Mouse (Mus musculus): Measurements from ENCODE around the gene Sh3bp2. TPM values are rescaled to one million over a fixed set of nuclear protein-coding genes. Genes with fewer than 3 reads are reported as not detected.
A peak's percentile ranks its signal among the peaks of the same experiment; 100 is the strongest.
"Not testable (repeated sequence)": the region's sequence is repeated elsewhere in the genome, so short reads cannot be mapped to it uniquely, and the experiment has no call there.

The Sh3bp2 gene
- total RNA-seq, 2 experiments from 2014 or later, result 4.2 to 10.2 TPM

DNA sequence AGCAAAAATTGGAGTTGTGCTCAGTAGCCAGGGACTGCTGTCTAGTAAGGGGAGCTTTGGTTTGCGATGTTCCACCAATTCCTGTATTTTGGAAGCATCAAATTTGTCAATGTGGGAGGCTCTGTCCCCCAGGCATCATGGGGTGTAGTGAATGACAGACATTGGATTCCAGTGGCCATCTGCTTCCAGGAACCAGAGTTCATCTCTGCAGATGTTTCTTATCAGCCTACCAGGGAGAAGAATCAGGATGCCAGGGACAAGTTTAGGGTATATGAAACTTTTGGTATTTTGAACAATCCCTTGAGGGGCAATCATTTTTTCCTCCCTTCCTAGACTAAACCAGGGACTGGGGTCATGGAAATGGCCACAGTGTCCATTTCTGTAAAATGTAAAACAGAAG, 38.2 kb downstream of the Sh3bp2 start:
- no peak for ATAC-seq (replicated peaks; ENCODE audit: low FRiP score, low TSS enrichment, poor library complexity, severe bottlenecking)

- ATAC-seq (replicated peaks; ENCODE audit: low FRiP score, low TSS enrichment, poor library complexity, severe bottlenecking), result peak; percentile 45; the same call in 1 of the 2 replicates
These were observed 38.7 kb downstream of the Sh3bp2 start for GRCm38 (mm10) chr5:34564291-34564690.

- ATAC-seq (replicated peaks; ENCODE audit: low FRiP score, low TSS enrichment, poor library complexity, severe bottlenecking), result peak; percentile 78
These were observed 40.1 kb downstream of the Sh3bp2 start for GRCm38 (mm10) chr5:34565545-34566283.

- no peak for ATAC-seq (replicated peaks; ENCODE audit: low FRiP score, low TSS enrichment, poor library complexity, severe bottlenecking)
These were observed 45.9 kb downstream of the Sh3bp2 start for GRCm38 (mm10) chr5:34571551-34571950.

GRCm38 (mm10) chr5:34572568-34572967, 46.9 kb downstream of the Sh3bp2 start:
- ATAC-seq (replicated peaks; ENCODE audit: low FRiP score, low TSS enrichment, poor library complexity, severe bottlenecking), result 0 out of 2 replicates have a peak, but pooled peaks have one; percentile 25

- ATAC-seq (replicated peaks; ENCODE audit: low FRiP score, low TSS enrichment, poor library complexity, severe bottlenecking), result peak; percentile 92
These were observed 47.9 kb downstream of the Sh3bp2 start, which contains the start of gene Add1 for GRCm38 (mm10) chr5:34573268-34574221. Add1 (plus strand) TSS chr5:34573664.

DNA sequence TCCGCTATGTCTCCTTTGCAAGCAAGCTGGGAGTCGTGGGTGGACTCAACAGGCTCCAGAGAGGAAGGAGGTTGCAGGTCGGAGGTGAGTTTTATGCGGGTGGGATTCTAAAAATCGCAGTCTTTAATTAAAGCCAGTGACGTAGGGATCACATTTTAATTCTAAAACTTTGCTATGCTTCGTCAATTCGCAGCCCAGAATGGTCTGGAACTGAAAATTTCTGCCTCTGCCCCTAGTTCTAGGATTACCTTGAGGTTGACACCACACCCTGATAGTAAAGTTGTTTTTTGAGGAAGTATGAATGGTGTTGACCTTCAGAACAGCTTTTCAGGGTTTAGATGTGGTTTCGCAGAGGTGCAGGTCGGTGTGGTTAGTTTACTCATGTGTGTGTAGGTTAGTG, 49.1 kb downstream of the Sh3bp2 start:
- no peak for ATAC-seq (replicated peaks; ENCODE audit: low FRiP score, low TSS enrichment, poor library complexity, severe bottlenecking)

DNA sequence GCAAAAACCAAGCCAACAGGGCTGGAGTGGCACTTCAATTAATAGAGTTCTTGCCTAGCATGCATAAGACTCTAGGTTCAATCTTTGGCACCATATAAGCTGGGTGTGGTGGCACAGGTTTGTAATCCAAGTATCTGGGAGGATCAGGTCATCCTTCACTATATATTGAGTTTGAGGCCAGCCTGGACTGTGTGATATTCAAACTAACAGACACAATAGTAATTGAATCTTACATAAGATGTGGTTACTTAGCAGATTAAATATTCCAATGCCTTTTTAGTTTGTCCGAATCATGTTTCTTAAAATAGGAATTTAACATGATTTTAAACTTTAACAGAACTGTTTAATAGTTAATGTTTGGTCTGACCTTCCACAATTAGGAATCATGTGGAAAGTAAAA, 50.6 kb downstream of the Sh3bp2 start:
- no peak for ATAC-seq (replicated peaks; ENCODE audit: low FRiP score, low TSS enrichment, poor library complexity, severe bottlenecking)

- ATAC-seq (replicated peaks; ENCODE audit: low FRiP score, low TSS enrichment, poor library complexity, severe bottlenecking), result no peak
These were observed 52.5 kb downstream of the Sh3bp2 start for GRCm38 (mm10) chr5:34578038-34578655.

- peak; percentile 62 for ATAC-seq (replicated peaks; ENCODE audit: low FRiP score, low TSS enrichment, poor library complexity, severe bottlenecking)
These were observed 53.7 kb downstream of the Sh3bp2 start for GRCm38 (mm10) chr5:34579377-34579776.

- ATAC-seq (replicated peaks; ENCODE audit: low FRiP score, low TSS enrichment, poor library complexity, severe bottlenecking), result peak; percentile 86
These were observed 56.2 kb downstream of the Sh3bp2 start for GRCm38 (mm10) chr5:34581671-34582313.

- peak; percentile 43; the same call in 1 of the 2 replicates for ATAC-seq (replicated peaks; ENCODE audit: low FRiP score, low TSS enrichment, poor library complexity, severe bottlenecking)
These were observed 56.7 kb downstream of the Sh3bp2 start for GRCm38 (mm10) chr5:34582314-34582675.

DNA sequence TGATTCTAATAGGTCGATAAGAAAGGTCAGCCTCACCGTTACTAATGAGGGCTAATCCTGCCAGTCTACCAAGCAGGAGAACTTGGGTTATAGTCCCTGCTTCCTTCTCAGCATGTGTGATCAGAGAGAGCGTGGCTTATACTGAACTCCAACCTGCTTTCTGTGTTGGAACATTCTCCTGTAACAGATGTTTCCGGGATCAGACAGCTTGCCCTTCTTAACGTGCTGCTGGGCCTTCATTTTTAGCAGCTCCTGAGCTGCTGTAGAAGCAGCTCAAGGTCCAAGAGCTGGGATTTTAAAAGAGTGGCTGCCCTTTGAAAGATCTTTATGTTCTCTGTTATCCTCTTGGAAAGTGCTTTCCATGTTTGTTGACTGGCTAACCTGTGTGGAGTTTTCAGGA, 59.6 kb downstream of the Sh3bp2 start:
- no peak for ATAC-seq (replicated peaks; ENCODE audit: low FRiP score, low TSS enrichment, poor library complexity, severe bottlenecking)

GRCm38 (mm10) chr5:34587881-34588280, 62.2 kb downstream of the Sh3bp2 start:
- ATAC-seq (replicated peaks; ENCODE audit: low FRiP score, low TSS enrichment, poor library complexity, severe bottlenecking), result no peak

GRCm38 (mm10) chr5:34590059-34590458, 64.4 kb downstream of the Sh3bp2 start:
- ATAC-seq (replicated peaks; ENCODE audit: low FRiP score, low TSS enrichment, poor library complexity, severe bottlenecking), result no peak

DNA sequence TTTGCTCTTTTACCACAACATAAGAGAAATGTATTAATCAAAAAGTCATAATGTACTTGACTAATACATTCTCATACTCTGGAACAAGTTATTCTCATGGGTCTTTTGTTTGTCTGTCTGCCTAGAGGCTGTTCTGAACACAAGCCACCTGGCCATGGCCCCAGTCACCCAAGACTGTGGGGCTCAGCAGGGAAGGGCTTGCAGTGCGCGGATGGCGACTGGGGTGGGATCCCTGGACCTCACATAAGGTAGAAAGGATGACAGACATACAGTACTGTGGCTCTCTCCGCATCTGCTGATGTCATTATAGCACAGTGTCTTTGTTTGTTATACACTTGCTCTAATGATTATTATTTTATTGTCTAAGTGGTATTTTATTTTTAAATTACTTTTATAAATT, 65.1 kb downstream of the Sh3bp2 start:
- ATAC-seq (replicated peaks; ENCODE audit: low FRiP score, low TSS enrichment, poor library complexity, severe bottlenecking), result no peak

DNA sequence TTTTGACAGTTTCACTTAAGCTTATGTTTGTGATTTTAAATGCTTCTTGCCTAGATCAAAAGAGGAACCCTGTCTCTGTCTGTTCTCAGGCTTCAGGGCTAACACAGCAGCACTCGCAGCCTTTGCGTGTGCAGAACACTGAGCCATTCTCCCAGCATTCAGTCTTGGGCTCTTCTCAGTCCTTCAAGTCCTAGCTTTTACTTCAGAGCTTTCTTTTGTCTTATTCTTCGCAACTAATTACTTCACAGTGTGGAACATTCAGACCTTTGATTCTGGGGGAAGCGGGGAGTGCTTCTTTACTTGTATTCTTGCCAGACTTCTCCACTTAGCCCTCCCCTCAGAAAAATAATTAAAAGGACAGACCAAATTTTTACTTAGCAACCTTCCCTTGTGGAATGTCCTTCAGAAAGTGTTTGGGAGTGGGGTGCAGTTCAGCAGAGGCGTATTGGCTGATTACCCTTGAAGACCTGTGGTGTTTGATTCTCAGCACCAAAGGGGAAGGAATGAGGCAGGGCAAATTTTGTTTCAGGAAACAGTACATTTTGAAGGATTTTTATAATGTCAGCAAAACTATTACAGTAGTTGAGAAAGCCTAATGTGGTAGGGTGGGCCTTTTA, 65.9 kb downstream of the Sh3bp2 start:
- ATAC-seq (replicated peaks; ENCODE audit: low FRiP score, low TSS enrichment, poor library complexity, severe bottlenecking), result no peak

GRCm38 (mm10) chr5:34592224-34592623, 66.6 kb downstream of the Sh3bp2 start:
- not testable (repeated sequence) for ATAC-seq (replicated peaks; ENCODE audit: low FRiP score, low TSS enrichment, poor library complexity, severe bottlenecking)

- no peak for ATAC-seq (replicated peaks; ENCODE audit: low FRiP score, low TSS enrichment, poor library complexity, severe bottlenecking)
These were observed 67.0 kb downstream of the Sh3bp2 start for GRCm38 (mm10) chr5:34592666-34593065.

All from megakaryocyte-erythroid progenitor cell, adult 5-6 weeks (primary cell).